Mouse (Mus musculus) ES-E14 (cell line): ENCODE data around the gene Slc9a3.

Experiments
- CHD2 ChIP-seq: IDR thresholded peaks from 2 replicates; pipeline ENCODE4 v1.6.1; 2014; ENCODE audit warnings: mild to moderate bottlenecking, low read depth, low read length, inconsistent platforms
- HCFC1 ChIP-seq: IDR thresholded peaks from 2 replicates; pipeline ENCODE4 v1.6.1; 2012; ENCODE audit warnings: low read length, inconsistent platforms, borderline replicate concordance; ENCODE audit not compliant: insufficient read depth
- ZC3H11A ChIP-seq: IDR thresholded peaks from 2 replicates; pipeline ENCODE4 v1.6.1; 2012; ENCODE audit warnings: low read depth, mild to moderate bottlenecking, inconsistent platforms, low read length, borderline replicate concordance
- ZNF384 ChIP-seq: IDR thresholded peaks from 2 replicates; pipeline ENCODE4 v1.6.1; 2012; ENCODE audit warnings: low read depth, low read length, inconsistent platforms

- TF ChIP-seq CHD2, result no peak
- no peak for TF ChIP-seq ZNF384
- no peak for TF ChIP-seq ZC3H11A
- TF ChIP-seq HCFC1, result no peak
Measured at GRCm38 (mm10) chr13:74121141-74121602, at the start of gene Slc9a3.
